Mouse (Mus musculus) E14TG2a.4 (cell line): ENCODE results near the gene Ung.

Experiments
- CTCF ChIP-seq: conservative IDR thresholded peaks from 2 replicates; pipeline ENCODE4 v1.5.1; 2014; ENCODE audit warnings: low read length
- NANOG ChIP-seq: IDR thresholded peaks from 2 replicates; pipeline ENCODE4 v1.6.1; 2014; ENCODE audit warnings: borderline replicate concordance, low read length, mixed read lengths
- POU5F1 ChIP-seq: IDR thresholded peaks from 2 replicates; pipeline ENCODE4 v1.6.1; 2014; ENCODE audit warnings: low read length, borderline replicate concordance

- TF ChIP-seq CTCF (peak; percentile 79), NANOG (no peak), POU5F1 (no peak)
Measured at GRCm38 (mm10) chr5:114174639-114175038, 44.5 kb downstream of the Ung start.
